Mouse (Mus musculus): Measurements from ENCODE around the gene a.

DNA sequence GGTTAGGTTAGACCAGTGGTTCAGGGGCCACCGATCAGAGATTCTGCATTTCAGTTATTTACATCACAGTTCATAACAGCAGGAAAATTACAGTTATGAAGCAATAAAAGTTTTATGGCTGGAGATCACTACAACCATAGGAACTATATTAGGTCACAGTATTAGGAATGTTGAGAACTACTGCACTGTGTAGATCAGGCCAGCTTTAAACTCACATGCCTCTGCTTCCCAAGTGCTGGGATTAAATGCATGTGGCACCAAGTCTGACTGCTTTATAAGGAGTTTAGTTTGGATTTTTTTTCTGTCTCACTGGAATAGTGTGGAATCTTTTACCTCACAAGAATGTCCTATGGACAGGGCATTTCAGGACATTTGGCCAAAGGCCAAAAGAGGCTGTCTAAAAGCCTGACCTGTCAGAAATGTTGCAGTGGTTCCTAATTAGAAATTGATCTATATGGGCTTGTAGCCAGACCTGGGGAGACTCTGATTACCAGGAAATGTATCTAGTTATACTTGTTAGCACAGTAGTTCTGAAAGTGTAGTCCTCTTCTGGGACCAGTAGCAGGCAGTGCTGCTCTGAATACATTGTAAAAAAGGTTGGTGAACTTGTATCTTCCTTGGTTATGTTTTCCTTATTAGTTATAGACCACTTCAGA lies 18.0 kb downstream of the a start:
- TF ChIP-seq NRF1 (IDR thresholded peaks at IDR 0.05; ENCODE audit: low read depth, low read length), result no peak
- no peak for TF ChIP-seq ZKSCAN1 (IDR thresholded peaks at IDR 0.05; ENCODE audit: borderline replicate concordance, low read depth, low read length)
- no peak for TF ChIP-seq USF1 (IDR thresholded peaks at IDR 0.05; ENCODE audit: low read depth, low read length)
- no peak for TF ChIP-seq MEF2A (IDR thresholded peaks at IDR 0.05; ENCODE audit: borderline replicate concordance, low read depth, low read length)
- TF ChIP-seq JUN (IDR thresholded peaks at IDR 0.05; ENCODE audit: insufficient read depth, low read depth, low read length), result no peak

Data from CH12.LX (cell line).